Mouse (Mus musculus) E14TG2a.4 (cell line): ENCODE measurements around the gene Slc17a8.

ENCODE experiments used
- CTCF ChIP-seq: conservative IDR thresholded peaks from 2 replicates; pipeline ENCODE4 v1.5.1; 2014; ENCODE audit warnings: low read length
- NANOG ChIP-seq: IDR thresholded peaks from 2 replicates; pipeline ENCODE4 v1.6.1; 2014; ENCODE audit warnings: borderline replicate concordance, low read length, mixed read lengths
- POU5F1 ChIP-seq: IDR thresholded peaks from 2 replicates; pipeline ENCODE4 v1.6.1; 2014; ENCODE audit warnings: low read length, borderline replicate concordance

- TF ChIP-seq CTCF (no peak), POU5F1 (no peak), NANOG (no peak)
Measured at GRCm38 (mm10) chr10:89594309-89594708, 26.7 kb downstream of the Slc17a8 start.
